Mouse (Mus musculus): ENCODE results near the gene Hoxa10. TPM values are rescaled to one million over a fixed set of nuclear protein-coding genes. Genes with fewer than 3 reads are reported as not detected.

Hoxa10 gene
- polyA plus RNA-seq, 1 experiment from 2014 or later, result not detected

DNA sequence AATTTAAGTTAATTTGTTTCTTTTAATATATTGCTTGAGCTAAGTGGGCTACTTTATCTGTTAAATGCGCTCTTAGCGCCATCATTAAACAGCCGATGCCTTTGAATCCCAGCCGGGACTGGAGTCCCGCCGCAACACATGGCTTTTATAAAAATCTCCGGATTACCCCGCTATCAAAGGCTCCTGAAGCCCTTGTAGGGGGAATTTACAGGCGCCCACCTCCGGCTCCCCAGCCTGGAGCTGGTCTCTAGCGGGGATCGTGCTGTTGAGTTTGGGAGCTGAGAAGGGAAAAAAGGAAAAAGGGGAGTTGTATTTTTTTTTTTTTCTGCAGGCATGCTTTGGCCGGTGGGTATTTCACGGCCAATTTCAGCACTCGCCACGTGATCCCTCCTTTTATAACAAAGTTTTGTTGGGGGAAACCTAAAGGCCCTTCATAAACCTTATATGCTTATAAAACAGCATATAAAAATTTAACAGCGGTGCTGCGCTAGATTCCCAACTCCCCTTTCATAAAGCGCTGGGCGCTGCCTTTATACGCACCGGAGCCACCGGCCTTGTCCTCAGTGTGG is 3.9 kb upstream of the Hoxa10 start:
- H3K9ac ChIP-seq (ENCODE audit: low read length), result no peak overlapping the region
- H3K27ac ChIP-seq (ENCODE audit: low read depth, low read length), result no peak overlapping the region
- H3K36me3 ChIP-seq (ENCODE audit: control insufficient read depth, insufficient read depth, low read length), result no peaks in the 10 kb centered on the region
- ATAC-seq (replicated peaks; ENCODE audit: low FRiP score) (no peak), DNase-seq (ENCODE audit: low spot score) (peak; percentile 49)
- no peak overlapping the region for H3K4me3 ChIP-seq (ENCODE audit: low read depth, low read length)
- peaks cover 99% of the 10 kb centered on the region for H3K27me3 ChIP-seq (ENCODE audit: control insufficient read depth, insufficient read depth, low read length)
- no peaks in the 10 kb centered on the region for H3K9me3 ChIP-seq (ENCODE audit: control insufficient read depth, low read length)
- 0 out of 2 replicates have a peak, but pooled peaks cover 3% of the 10 kb centered on the region for H3K4me1 ChIP-seq (replicated peaks; ENCODE audit: control insufficient read depth, insufficient read depth, low read length)
- under 1% methylated on average over 23 of the region's 23 CpGs for WGBS
- no peak overlapping the region for H3K4me2 ChIP-seq (ENCODE audit: low read depth, low read length, severe bottlenecking)

- no peaks in the 10 kb centered on the region for H3K36me3 ChIP-seq (ENCODE audit: control insufficient read depth, insufficient read depth, low read length)
- no peak overlapping the region for H3K4me2 ChIP-seq (ENCODE audit: low read depth, low read length, severe bottlenecking)
- 0 out of 2 replicates have a peak, but pooled peaks cover 3% of the 10 kb centered on the region for H3K4me1 ChIP-seq (replicated peaks; ENCODE audit: control insufficient read depth, insufficient read depth, low read length)
- no peaks in the 10 kb centered on the region for H3K9me3 ChIP-seq (ENCODE audit: control insufficient read depth, low read length)
- no peak overlapping the region for H3K4me3 ChIP-seq (ENCODE audit: low read depth, low read length)
- peak; percentile 59 for DNase-seq (ENCODE audit: low spot score)
- H3K9ac ChIP-seq (ENCODE audit: low read length), result no peak overlapping the region
- WGBS, result 4% methylated on average over 12 of the region's 12 CpGs
- H3K27ac ChIP-seq (ENCODE audit: low read depth, low read length), result no peak overlapping the region
- ATAC-seq (replicated peaks; ENCODE audit: low FRiP score), result no peak
- peaks cover 96% of the 10 kb centered on the region for H3K27me3 ChIP-seq (ENCODE audit: control insufficient read depth, insufficient read depth, low read length)
These were observed 3.0 kb upstream of the Hoxa10 start for GRCm38 (mm10) chr6:52243681-52244121.

GRCm38 (mm10) chr6:52242801-52243332 is 2.2 kb upstream of the Hoxa10 start:
- H3K36me3 ChIP-seq (ENCODE audit: control insufficient read depth, insufficient read depth, low read length), result no peaks in the 10 kb centered on the region
- no peak overlapping the region for H3K4me3 ChIP-seq (ENCODE audit: low read depth, low read length)
- WGBS, result 4% methylated on average over 4 of the region's 4 CpGs
- peaks cover 94% of the 10 kb centered on the region for H3K27me3 ChIP-seq (ENCODE audit: control insufficient read depth, insufficient read depth, low read length)
- H3K4me1 ChIP-seq (replicated peaks; ENCODE audit: control insufficient read depth, insufficient read depth, low read length), result 0 out of 2 replicates have a peak, but pooled peaks cover 3% of the 10 kb centered on the region
- no peaks in the 10 kb centered on the region for H3K9me3 ChIP-seq (ENCODE audit: control insufficient read depth, low read length)
- no peak overlapping the region for H3K27ac ChIP-seq (ENCODE audit: low read depth, low read length)
- DNase-seq (ENCODE audit: low spot score), result peak; percentile 44
- H3K9ac ChIP-seq (ENCODE audit: low read length), result no peak overlapping the region
- ATAC-seq (replicated peaks; ENCODE audit: low FRiP score), result no peak
- H3K4me2 ChIP-seq (ENCODE audit: low read depth, low read length, severe bottlenecking), result no peak overlapping the region

DNA sequence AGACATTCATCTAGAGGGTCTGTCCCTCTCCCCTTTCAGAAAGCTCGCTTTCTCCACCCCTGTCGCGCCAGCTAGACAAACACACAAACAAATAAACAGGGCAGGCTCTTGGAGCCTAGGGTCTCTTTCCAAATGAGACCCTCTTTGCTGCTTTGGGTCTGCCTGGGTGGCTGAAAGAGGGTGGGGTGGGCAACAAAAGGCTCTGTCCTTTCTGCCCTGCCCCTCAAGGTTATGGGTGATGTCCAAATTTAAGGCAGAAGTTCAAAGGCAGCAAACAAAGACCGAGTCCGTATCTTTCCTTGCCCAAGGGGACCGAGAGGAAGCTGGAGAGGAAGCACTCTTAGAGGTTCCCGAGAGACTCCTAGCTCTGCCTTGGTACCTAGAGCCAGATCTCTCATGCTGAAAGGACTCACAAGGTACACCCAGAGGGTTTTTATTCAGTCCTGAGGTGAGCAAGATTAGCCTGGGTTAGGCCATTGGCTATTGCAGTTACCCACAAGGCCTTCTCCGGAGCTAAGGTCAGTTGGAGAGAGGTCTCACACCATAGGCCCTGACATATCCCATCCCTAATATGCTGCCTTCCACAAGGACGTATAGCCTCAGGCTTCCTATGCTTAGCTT is 457 bp upstream of the Hoxa10 start:
- Histone ChIP-seq H3K4me3 (ENCODE audit: low read depth, low read length) (no peak overlapping the region), H3K27ac (ENCODE audit: low read depth, low read length) (no peak overlapping the region), H3K36me3 (ENCODE audit: control insufficient read depth, insufficient read depth, low read length) (no peaks in the 10 kb centered on the region), H3K4me1 (replicated peaks; ENCODE audit: control insufficient read depth, insufficient read depth, low read length) (0 out of 2 replicates have a peak, but pooled peaks cover 3% of the 10 kb centered on the region), H3K27me3 (ENCODE audit: control insufficient read depth, insufficient read depth, low read length) (peaks cover 95% of the 10 kb centered on the region), H3K9ac (ENCODE audit: low read length) (no peak overlapping the region), H3K9me3 (ENCODE audit: control insufficient read depth, low read length) (no peaks in the 10 kb centered on the region), H3K4me2 (ENCODE audit: low read depth, low read length, severe bottlenecking) (no peak overlapping the region)
- DNase-seq (ENCODE audit: low spot score), result peak; percentile 46
- no peak for ATAC-seq (replicated peaks; ENCODE audit: low FRiP score)
- WGBS, result 6% methylated on average over 9 of the region's 9 CpGs

- Histone ChIP-seq H3K4me2 (ENCODE audit: low read depth, low read length, severe bottlenecking) (0 out of 2 replicates have a peak overlapping the region, but pooled peaks have one; percentile 21), H3K27ac (ENCODE audit: low read depth, low read length) (no peak overlapping the region), H3K4me3 (ENCODE audit: low read depth, low read length) (no peak overlapping the region), H3K9me3 (ENCODE audit: control insufficient read depth, low read length) (no peaks in the 10 kb centered on the region), H3K36me3 (ENCODE audit: control insufficient read depth, insufficient read depth, low read length) (no peaks in the 10 kb centered on the region), H3K9ac (ENCODE audit: low read length) (no peak overlapping the region), H3K4me1 (replicated peaks; ENCODE audit: control insufficient read depth, insufficient read depth, low read length) (no peaks in the 10 kb centered on the region), H3K27me3 (ENCODE audit: control insufficient read depth, insufficient read depth, low read length) (peaks cover 95% of the 10 kb centered on the region)
- 1% methylated on average over 30 of the region's 30 CpGs for WGBS
- DNase-seq (ENCODE audit: low spot score) (peak; percentile 53), ATAC-seq (replicated peaks; ENCODE audit: low FRiP score) (no peak)
These were observed 847 bp downstream of the Hoxa10 start for GRCm38 (mm10) chr6:52239625-52240388.

GRCm38 (mm10) chr6:52238976-52239375 is 1.7 kb downstream of the Hoxa10 start:
- peak; percentile 57 for DNase-seq (ENCODE audit: low spot score)

DNA sequence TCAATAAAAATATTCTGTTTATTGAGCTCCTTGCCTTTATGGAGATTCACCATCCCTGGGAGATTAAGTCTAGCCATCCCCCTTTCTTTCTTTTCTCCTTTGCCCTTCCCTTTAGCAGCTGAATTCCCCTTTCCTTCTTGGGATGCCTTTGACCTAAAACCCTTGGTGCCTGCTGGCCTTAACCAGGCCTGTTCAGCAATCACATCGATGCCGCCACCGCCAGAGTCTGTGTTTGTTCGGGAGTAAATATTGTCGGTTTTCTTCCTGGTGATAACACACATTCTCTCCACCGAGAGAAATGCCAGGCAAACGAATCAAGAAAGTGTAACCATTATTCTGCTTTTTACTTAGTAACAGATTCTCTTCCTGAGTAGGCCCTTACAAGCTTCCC is 2.5 kb downstream of the Hoxa10 start:
- no peak overlapping the region for H3K4me3 ChIP-seq (ENCODE audit: low read depth, low read length)
- ATAC-seq (replicated peaks; ENCODE audit: low FRiP score), result no peak
- no peaks in the 10 kb centered on the region for H3K9me3 ChIP-seq (ENCODE audit: control insufficient read depth, low read length)
- no peak overlapping the region for H3K4me2 ChIP-seq (ENCODE audit: low read depth, low read length, severe bottlenecking)
- H3K36me3 ChIP-seq (ENCODE audit: control insufficient read depth, insufficient read depth, low read length), result no peaks in the 10 kb centered on the region
- H3K27me3 ChIP-seq (ENCODE audit: control insufficient read depth, insufficient read depth, low read length), result peaks cover 95% of the 10 kb centered on the region
- WGBS, result 4% methylated on average over 7 of the region's 7 CpGs
- H3K27ac ChIP-seq (ENCODE audit: low read depth, low read length), result no peak overlapping the region
- H3K9ac ChIP-seq (ENCODE audit: low read length), result no peak overlapping the region
- DNase-seq (ENCODE audit: low spot score), result peak; percentile 46
- H3K4me1 ChIP-seq (replicated peaks; ENCODE audit: control insufficient read depth, insufficient read depth, low read length), result 0 out of 2 replicates have a peak, but pooled peaks cover 3% of the 10 kb centered on the region

More at GRCm38 (mm10) chr6:52238976-52239375, 1.7 kb downstream of the Hoxa10 start:
- H3K4me1 ChIP-seq (replicated peaks; ENCODE audit: control insufficient read depth, insufficient read depth, low read length), result 0 out of 2 replicates have a peak, but pooled peaks cover 1% of the 10 kb centered on the region
- no peak overlapping the region for H3K9ac ChIP-seq (ENCODE audit: low read length)
- WGBS, result 2% methylated on average over 7 of the region's 7 CpGs
- H3K36me3 ChIP-seq (ENCODE audit: control insufficient read depth, insufficient read depth, low read length), result no peaks in the 10 kb centered on the region
- no peak overlapping the region for H3K4me2 ChIP-seq (ENCODE audit: low read depth, low read length, severe bottlenecking)
- H3K9me3 ChIP-seq (ENCODE audit: control insufficient read depth, low read length), result no peaks in the 10 kb centered on the region
- no peak overlapping the region for H3K27ac ChIP-seq (ENCODE audit: low read depth, low read length)
- H3K4me3 ChIP-seq (ENCODE audit: low read depth, low read length), result no peak overlapping the region
- peaks cover 95% of the 10 kb centered on the region for H3K27me3 ChIP-seq (ENCODE audit: control insufficient read depth, insufficient read depth, low read length)
- no peak for ATAC-seq (replicated peaks; ENCODE audit: low FRiP score)

GRCm38 (mm10) chr6:52237346-52238154 is 3.1 kb downstream of the Hoxa10 start:
- Histone ChIP-seq H3K27me3 (ENCODE audit: control insufficient read depth, insufficient read depth, low read length) (peaks cover 95% of the 10 kb centered on the region), H3K4me2 (ENCODE audit: low read depth, low read length, severe bottlenecking) (no peak overlapping the region), H3K4me3 (ENCODE audit: low read depth, low read length) (no peak overlapping the region), H3K36me3 (ENCODE audit: control insufficient read depth, insufficient read depth, low read length) (no peaks in the 10 kb centered on the region), H3K9ac (ENCODE audit: low read length) (no peak overlapping the region), H3K9me3 (ENCODE audit: control insufficient read depth, low read length) (no peaks in the 10 kb centered on the region), H3K4me1 (replicated peaks; ENCODE audit: control insufficient read depth, insufficient read depth, low read length) (0 out of 2 replicates have a peak, but pooled peaks cover 3% of the 10 kb centered on the region), H3K27ac (ENCODE audit: low read depth, low read length) (no peak overlapping the region)
- ATAC-seq (replicated peaks; ENCODE audit: low FRiP score) (no peak), DNase-seq (ENCODE audit: low spot score) (peak; percentile 50)
- 11% methylated on average over 10 of the region's 10 CpGs for WGBS

Data from forebrain, embryonic 11.5 days (tissue).